Mouse (Mus musculus) C2C12 (cell line): Measurements from ENCODE around the gene Rpp30.

Source experiments
- CTCF ChIP-seq: IDR thresholded peaks from one replicate; pipeline ENCODE4 v1.5.1; 2011; ENCODE audit not compliant: control insufficient read depth, insufficient read depth, insufficient read length
- MYOG ChIP-seq: IDR thresholded peaks from one replicate; pipeline ENCODE4 v1.6.1; 2011; ENCODE audit not compliant: control insufficient read depth, insufficient read length; ENCODE audit errors: extremely low read depth

- TF ChIP-seq CTCF (no peak), MYOG (no peak)
Observed at GRCm38 (mm10) chr19:36083262-36084225, at the start of gene Rpp30.
